Mouse (Mus musculus): ENCODE data around the gene Xbp1. TPM values are rescaled to one million over a fixed set of nuclear protein-coding genes. Genes with fewer than 3 reads are reported as not detected.
A peak's percentile ranks its signal among the peaks of the same experiment; 100 is the strongest.
"Not testable (repeated sequence)": the region's sequence is repeated elsewhere in the genome, so short reads cannot be mapped to it uniquely, and the experiment has no call there.

The Xbp1 gene
- polyA plus RNA-seq (2012; rRNA removed), result 164 and 209 TPM in 2 replicates

GRCm38 (mm10) chr11:5520412-5521265 lies at the start of gene Xbp1:
Gene Xbp1 (plus strand): TSS chr11:5520659.
- DNase-seq (ENCODE audit: low read depth, low spot score), result peak; percentile 82
- WGBS, result under 1% methylated on average over 72 of the region's 72 CpGs

- no peak for DNase-seq (ENCODE audit: low read depth, low spot score)
- WGBS, result 4% methylated on average over 5 of the region's 5 CpGs
These were observed 46.3 kb upstream of the Xbp1 start for GRCm38 (mm10) chr11:5474130-5474529.

GRCm38 (mm10) chr11:5475556-5476118 lies 44.8 kb upstream of the Xbp1 start:
- WGBS, result 95% methylated on average over 2 of the region's 2 CpGs
- DNase-seq (ENCODE audit: low read depth, low spot score), result not testable (repeated sequence)

- DNase-seq (ENCODE audit: low read depth, low spot score), result no peak
- 90% methylated on average over 4 of the region's 4 CpGs for WGBS
These were observed 43.7 kb upstream of the Xbp1 start for GRCm38 (mm10) chr11:5476806-5477205.

GRCm38 (mm10) chr11:5478193-5478592 lies 42.3 kb upstream of the Xbp1 start:
- WGBS, result 73% methylated on average over 7 of the region's 7 CpGs

GRCm38 (mm10) chr11:5478831-5479230 lies 41.6 kb upstream of the Xbp1 start:
- WGBS, result 80% methylated on average over 3 of the region's 3 CpGs

More at GRCm38 (mm10) chr11:5478193-5478592, 42.3 kb upstream of the Xbp1 start:
- DNase-seq (ENCODE audit: low read depth, low spot score), result no peak

GRCm38 (mm10) chr11:5482581-5482980 lies 37.9 kb upstream of the Xbp1 start:
- no peak for DNase-seq (ENCODE audit: low read depth, low spot score)
- WGBS, result 79% methylated on average over 13 of the region's 13 CpGs

More at GRCm38 (mm10) chr11:5478831-5479230, 41.6 kb upstream of the Xbp1 start:
- DNase-seq (ENCODE audit: low read depth, low spot score), result no peak

GRCm38 (mm10) chr11:5485193-5486011 lies 35.1 kb upstream of the Xbp1 start:
- WGBS, result 4% methylated on average over 15 of the region's 15 CpGs
- peak; percentile 75 for DNase-seq (ENCODE audit: low read depth, low spot score)

- WGBS, result 76% methylated on average over 10 of the region's 10 CpGs
- not testable (repeated sequence) for DNase-seq (ENCODE audit: low read depth, low spot score)
These were observed 31.0 kb upstream of the Xbp1 start for GRCm38 (mm10) chr11:5489433-5489832.

- WGBS, result 49% methylated on average over 10 of the region's 10 CpGs
- no peak for DNase-seq (ENCODE audit: low read depth, low spot score)
These were observed 29.3 kb upstream of the Xbp1 start for GRCm38 (mm10) chr11:5490989-5491656.

GRCm38 (mm10) chr11:5491912-5492311 lies 28.5 kb upstream of the Xbp1 start:
- WGBS, result 37% methylated on average over 7 of the region's 7 CpGs
- no peak for DNase-seq (ENCODE audit: low read depth, low spot score)

GRCm38 (mm10) chr11:5493869-5494268 lies 26.6 kb upstream of the Xbp1 start:
- DNase-seq (ENCODE audit: low read depth, low spot score), result no peak
- 74% methylated on average over 2 of the region's 2 CpGs for WGBS

- no peak for DNase-seq (ENCODE audit: low read depth, low spot score)
- WGBS, result 83% methylated on average over 12 of the region's 12 CpGs
These were observed 25.1 kb upstream of the Xbp1 start for GRCm38 (mm10) chr11:5495286-5495832.

GRCm38 (mm10) chr11:5495906-5496305 lies 24.6 kb upstream of the Xbp1 start:
- WGBS, result 89% methylated on average over 5 of the region's 5 CpGs
- DNase-seq (ENCODE audit: low read depth, low spot score), result no peak

- DNase-seq (ENCODE audit: low read depth, low spot score), result no peak
- WGBS, result 94% methylated on average over 13 of the region's 13 CpGs
These were observed 23.8 kb upstream of the Xbp1 start for GRCm38 (mm10) chr11:5496559-5497248.

GRCm38 (mm10) chr11:5498422-5498821 lies 22.0 kb upstream of the Xbp1 start:
- WGBS, result 27% methylated on average over 9 of the region's 9 CpGs
- no peak for DNase-seq (ENCODE audit: low read depth, low spot score)

- WGBS, result 25% methylated on average over 13 of the region's 13 CpGs
- no peak for DNase-seq (ENCODE audit: low read depth, low spot score)
These were observed 21.4 kb upstream of the Xbp1 start for GRCm38 (mm10) chr11:5498931-5499661.

GRCm38 (mm10) chr11:5499961-5500644 lies 20.4 kb upstream of the Xbp1 start:
- 38% methylated on average over 11 of the region's 11 CpGs for WGBS
- no peak for DNase-seq (ENCODE audit: low read depth, low spot score)

All from large intestine, adult 2 months (tissue).